Mouse (Mus musculus) kidney, embryonic 15.5 days (tissue): ENCODE measurements around the gene Fam129b. TPM values are rescaled to one million over a fixed set of nuclear protein-coding genes. Genes with fewer than 3 reads are reported as not detected.

Source experiments
- ATAC-seq: fragments of 200-750 bp; cut with Nextera tagmentation; replicated peaks from 2 replicates; pipeline ENCODE4 v1.8.0; 2017; ENCODE audit warnings: moderate TSS enrichment; ENCODE audit not compliant: low FRiP score
- H3K27ac ChIP-seq: fragments of 300-500 bp; sonication (generic); 2 replicates; pipeline ENCODE4 v1.5.1; 2015; ENCODE audit warnings: mild to moderate bottlenecking, inconsistent platforms
- H3K27me3 ChIP-seq: fragments of 300-500 bp; sonication (generic); 2 replicates; pipeline ENCODE4 v1.6.1; 2015; ENCODE audit warnings: inconsistent platforms
- H3K36me3 ChIP-seq: fragments of 300-500 bp; sonication (generic); 2 replicates; pipeline ENCODE4 v1.6.1; 2015; ENCODE audit warnings: inconsistent platforms
- H3K4me1 ChIP-seq: fragments of 300-500 bp; sonication (generic); 2 replicates; pipeline ENCODE4 v1.6.1; 2015; ENCODE audit warnings: inconsistent platforms
- H3K4me2 ChIP-seq: fragments of 300-500 bp; sonication (generic); 2 replicates; pipeline ENCODE4 v1.6.1; 2015; ENCODE audit warnings: moderate library complexity, mild to moderate bottlenecking, inconsistent platforms
- H3K4me3 ChIP-seq: fragments of 300-500 bp; sonication (generic); replicated peaks from 2 replicates; pipeline ENCODE4 v1.5.1; 2015; ENCODE audit warnings: mild to moderate bottlenecking, inconsistent platforms
- H3K9ac ChIP-seq: fragments of 300-500 bp; sonication (generic); 2 replicates; pipeline ENCODE4 v1.6.1; 2015; ENCODE audit warnings: mild to moderate bottlenecking, inconsistent platforms
- H3K9me3 ChIP-seq: fragments of 300-500 bp; sonication (generic); replicated peaks from 2 replicates; pipeline ENCODE4 v1.6.1; 2016; ENCODE audit warnings: inconsistent platforms
- WGBS: fragments of 180-500 bp; shearing (Covaris S2); methylation state at CpG from one replicate; pipeline ENCODE4 v1.1.7; 2015; ENCODE audit warnings: mixed read lengths; 5-methylcytosine and 5-hydroxymethylcytosine counted together
- polyA plus RNA-seq: library from polyadenylated mRNA; unstranded; fragments of >200 nt; fragmentation: Nextera tagmentation; extraction: Ambion mirVana; gene quantifications from 2 replicates; pipeline ENCODE4 v1.2.1, GENCODE M21; 2015

Gene Fam129b
- polyA plus RNA-seq, 1 experiment from 2014 or later, result 47.7 TPM

DNA sequence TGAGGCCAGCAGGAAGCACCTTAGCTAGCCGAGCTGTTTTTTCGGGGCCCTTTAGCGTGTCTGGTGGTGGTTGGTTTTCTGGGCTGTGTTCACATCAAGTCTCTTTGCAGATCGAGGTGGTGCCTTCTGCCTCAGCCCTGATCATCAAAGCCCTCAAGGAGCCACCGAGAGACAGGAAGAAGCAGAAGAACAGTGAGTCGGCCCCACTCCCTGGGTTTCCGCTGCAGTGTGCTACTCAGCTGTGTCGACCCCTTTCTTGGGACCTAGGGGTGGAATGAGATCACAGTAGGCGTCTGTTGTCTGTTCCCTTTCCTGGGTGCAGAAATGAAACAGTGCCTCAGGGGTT lies 86.9 kb downstream of the Fam129b start:
- peaks cover 59% of the 10 kb centered on the region for H3K4me1 ChIP-seq
- H3K27ac ChIP-seq, result peak overlapping the region; percentile 91
- H3K4me2 ChIP-seq, result peak overlapping the region; percentile 68
- H3K9ac ChIP-seq, result peak overlapping the region; percentile 98
- H3K4me3 ChIP-seq, result peak overlapping the region; percentile 90
- no peaks in the 10 kb centered on the region for H3K27me3 ChIP-seq
- ATAC-seq, result no peak
- no peaks in the 10 kb centered on the region for H3K9me3 ChIP-seq
- WGBS, result 2% methylated on average over 9 of the region's 9 CpGs
- H3K36me3 ChIP-seq, result peaks cover 32% of the 10 kb centered on the region

GRCm38 (mm10) chr2:32963544-32963943 lies 87.6 kb downstream of the Fam129b start:
- peaks cover 27% of the 10 kb centered on the region for H3K36me3 ChIP-seq
- 63% methylated on average over 4 of the region's 4 CpGs for WGBS
- peak overlapping the region; percentile 98 for H3K9ac ChIP-seq
- H3K4me1 ChIP-seq, result peaks cover 61% of the 10 kb centered on the region
- H3K4me2 ChIP-seq, result peak overlapping the region; percentile 68
- no peaks in the 10 kb centered on the region for H3K9me3 ChIP-seq
- H3K27ac ChIP-seq, result peak overlapping the region; percentile 91
- no peak for ATAC-seq
- H3K4me3 ChIP-seq, result peak overlapping the region; percentile 90
- H3K27me3 ChIP-seq, result no peaks in the 10 kb centered on the region

DNA sequence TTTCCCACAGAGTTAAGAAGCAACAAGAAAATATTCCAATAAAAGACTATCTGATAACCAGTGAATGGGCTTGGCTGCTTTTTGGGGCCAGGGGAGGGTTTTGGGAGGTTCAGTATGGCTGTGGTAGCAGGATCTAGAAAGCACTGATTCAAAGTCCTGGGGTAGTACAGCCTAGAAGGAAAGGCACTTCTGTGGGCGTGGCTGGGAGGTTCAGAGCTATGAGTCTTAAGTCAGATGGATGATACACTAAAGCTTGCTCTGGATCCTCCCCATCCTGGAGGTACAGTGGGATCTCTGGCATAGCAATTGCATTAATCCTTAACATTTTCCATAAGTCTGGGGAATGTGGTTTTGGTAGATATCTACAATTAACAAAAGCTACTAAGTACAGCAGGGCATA lies 88.1 kb downstream of the Fam129b start:
- H3K4me2 ChIP-seq, result peak overlapping the region; percentile 68
- no peak for ATAC-seq
- peak overlapping the region; percentile 90 for H3K4me3 ChIP-seq
- peaks cover 61% of the 10 kb centered on the region for H3K4me1 ChIP-seq
- WGBS, result 73% methylated on average over 1 of the region's 1 CpGs
- H3K27ac ChIP-seq, result peak overlapping the region; percentile 46
- H3K27me3 ChIP-seq, result no peaks in the 10 kb centered on the region
- peaks cover 27% of the 10 kb centered on the region for H3K36me3 ChIP-seq
- H3K9ac ChIP-seq, result peak overlapping the region; percentile 98
- H3K9me3 ChIP-seq, result no peaks in the 10 kb centered on the region

GRCm38 (mm10) chr2:32964659-32965457 lies 88.9 kb downstream of the Fam129b start:
- Histone ChIP-seq H3K4me2 (peak overlapping the region; percentile 68), H3K9ac (no peak overlapping the region), H3K27ac (peak overlapping the region; percentile 46), H3K36me3 (peaks cover 27% of the 10 kb centered on the region), H3K4me1 (peaks cover 61% of the 10 kb centered on the region), H3K4me3 (peak overlapping the region; percentile 8; the same call in 1 of the 2 replicates), H3K9me3 (no peaks in the 10 kb centered on the region), H3K27me3 (no peaks in the 10 kb centered on the region)
- 34% methylated on average over 10 of the region's 10 CpGs for WGBS
- ATAC-seq, result no peak

GRCm38 (mm10) chr2:32965511-32966183 lies 89.7 kb downstream of the Fam129b start:
- Histone ChIP-seq H3K27me3 (no peaks in the 10 kb centered on the region), H3K9ac (0 out of 2 replicates have a peak overlapping the region, but pooled peaks have one; percentile 81), H3K4me2 (peak overlapping the region; percentile 90), H3K36me3 (peaks cover 27% of the 10 kb centered on the region), H3K4me3 (peak overlapping the region; percentile 56; the same call in 1 of the 2 replicates), H3K4me1 (peaks cover 53% of the 10 kb centered on the region), H3K27ac (peak overlapping the region; percentile 99; the same call in 1 of the 2 replicates), H3K9me3 (no peaks in the 10 kb centered on the region)
- ATAC-seq, result no peak
- 13% methylated on average over 7 of the region's 7 CpGs for WGBS

DNA sequence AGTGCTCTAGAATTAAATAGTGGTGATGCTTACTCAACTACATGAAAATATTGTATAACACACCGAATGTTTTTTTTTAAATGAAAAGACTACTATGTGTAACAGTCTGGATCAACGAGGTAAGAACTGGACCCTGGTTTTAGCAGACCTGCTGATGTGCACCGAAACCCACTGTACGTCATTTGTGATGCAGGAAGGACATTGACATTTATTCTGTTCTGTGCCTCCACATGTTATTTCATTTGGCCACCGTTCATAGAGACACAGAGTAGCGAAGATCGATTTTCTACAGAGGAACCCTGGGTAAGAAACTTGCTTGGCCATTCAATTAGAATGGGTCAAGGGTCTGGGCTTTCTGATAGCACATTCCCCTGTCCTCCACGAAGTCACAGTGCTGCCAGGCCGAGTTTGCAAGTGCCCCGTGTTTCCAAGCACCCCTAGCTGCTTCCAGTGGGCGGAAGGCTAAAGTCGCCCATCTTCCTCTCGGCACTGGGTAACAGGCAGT lies 90.3 kb downstream of the Fam129b start:
- H3K9ac ChIP-seq, result peak overlapping the region; percentile 81
- ATAC-seq, result no peak; the same call in 1 of the 2 replicates
- 7% methylated on average over 13 of the region's 13 CpGs for WGBS
- peak overlapping the region; percentile 56 for H3K4me3 ChIP-seq
- H3K36me3 ChIP-seq, result peaks cover 27% of the 10 kb centered on the region
- H3K9me3 ChIP-seq, result no peaks in the 10 kb centered on the region
- peak overlapping the region; percentile 99 for H3K27ac ChIP-seq
- peaks cover 48% of the 10 kb centered on the region for H3K4me1 ChIP-seq
- peak overlapping the region; percentile 90 for H3K4me2 ChIP-seq
- no peaks in the 10 kb centered on the region for H3K27me3 ChIP-seq

DNA sequence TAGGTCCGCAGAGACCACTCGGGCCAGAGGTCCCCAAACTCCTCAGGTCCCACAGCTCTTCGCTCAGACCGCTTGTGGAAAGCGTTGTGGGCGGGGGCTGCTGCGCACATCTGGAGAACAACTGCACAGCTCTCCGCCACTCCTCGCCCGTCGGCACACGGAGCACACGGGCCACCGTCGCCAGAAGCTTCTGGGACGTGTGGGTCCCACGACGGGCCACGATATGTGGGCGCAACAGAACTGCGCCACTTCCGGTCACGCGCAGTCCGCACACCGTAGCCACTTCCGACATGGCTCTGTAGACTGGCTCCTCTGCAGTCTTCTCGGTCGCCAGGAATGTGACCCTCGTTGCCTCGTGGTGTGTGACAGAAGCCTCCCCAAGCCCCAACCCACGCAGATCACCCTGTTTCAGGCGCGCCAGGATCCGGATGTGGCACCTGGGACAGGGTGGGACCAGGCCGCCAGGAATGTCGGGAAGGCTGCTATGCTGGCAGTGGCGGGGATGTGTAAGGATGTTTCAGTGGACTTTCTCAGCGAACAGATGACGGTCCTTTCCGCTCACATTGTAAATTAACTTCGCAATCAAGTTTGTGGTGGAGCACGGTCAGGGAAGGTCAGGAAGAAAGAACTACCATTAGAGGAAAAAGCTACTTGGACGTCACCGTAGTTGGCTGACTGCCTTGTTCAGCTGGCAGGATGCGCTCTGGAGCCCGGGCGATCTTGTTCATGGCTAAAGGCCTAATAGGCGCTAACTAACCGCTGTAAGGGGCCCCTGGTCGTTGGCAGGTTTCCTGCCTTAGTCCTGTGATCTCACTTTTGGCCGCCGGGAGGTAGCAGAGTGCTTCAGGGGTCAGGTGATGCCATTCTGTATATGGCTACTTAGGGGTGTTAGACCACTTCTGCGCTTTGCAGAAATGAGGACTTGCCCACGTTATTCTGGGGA lies 91.0 kb downstream of the Fam129b start:
- Histone ChIP-seq H3K27ac (peak overlapping the region; percentile 99), H3K36me3 (peaks cover 27% of the 10 kb centered on the region), H3K4me1 (peaks cover 48% of the 10 kb centered on the region), H3K4me2 (peak overlapping the region; percentile 90), H3K9ac (peak overlapping the region; percentile 81), H3K4me3 (peak overlapping the region; percentile 56), H3K27me3 (no peaks in the 10 kb centered on the region), H3K9me3 (no peaks in the 10 kb centered on the region)
- WGBS, result under 1% methylated on average over 55 of the region's 55 CpGs
- peak; percentile 86 for ATAC-seq

- Histone ChIP-seq H3K9ac (peak overlapping the region; percentile 81; the same call in 1 of the 2 replicates), H3K27ac (peak overlapping the region; percentile 99; the same call in 1 of the 2 replicates), H3K4me3 (peak overlapping the region; percentile 56), H3K9me3 (no peaks in the 10 kb centered on the region), H3K36me3 (peaks cover 28% of the 10 kb centered on the region), H3K27me3 (no peaks in the 10 kb centered on the region), H3K4me2 (peak overlapping the region; percentile 90), H3K4me1 (peaks cover 44% of the 10 kb centered on the region)
- WGBS, result 83% methylated on average over 9 of the region's 9 CpGs
- no peak for ATAC-seq
Measured at GRCm38 (mm10) chr2:32968024-32968614, 92.2 kb downstream of the Fam129b start.

DNA sequence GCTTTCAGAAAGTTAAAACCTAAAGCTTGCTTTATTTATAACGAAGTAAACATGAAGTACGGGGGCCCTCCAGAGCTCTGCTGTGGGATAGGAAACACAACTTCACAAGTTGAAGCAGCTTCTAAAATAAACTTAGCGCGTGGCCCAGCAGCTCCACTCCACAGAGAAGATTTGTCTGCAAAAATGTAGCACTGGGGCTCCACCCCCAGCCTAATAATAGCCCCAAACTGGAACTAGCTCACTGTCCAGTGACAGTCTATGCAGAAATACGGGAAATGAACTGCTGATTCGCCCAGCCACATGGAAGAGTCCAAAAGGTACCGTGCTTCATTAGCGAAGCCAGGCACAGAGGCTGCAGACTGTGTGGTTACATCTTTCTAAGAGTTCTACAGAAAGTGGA lies 93.4 kb downstream of the Fam129b start:
- peaks cover 32% of the 10 kb centered on the region for H3K4me1 ChIP-seq
- no peak overlapping the region for H3K9ac ChIP-seq
- no peak overlapping the region for H3K27ac ChIP-seq
- no peaks in the 10 kb centered on the region for H3K27me3 ChIP-seq
- H3K4me2 ChIP-seq, result no peak overlapping the region
- WGBS, result 84% methylated on average over 8 of the region's 8 CpGs
- H3K9me3 ChIP-seq, result no peaks in the 10 kb centered on the region
- H3K4me3 ChIP-seq, result no peak overlapping the region
- no peak for ATAC-seq
- H3K36me3 ChIP-seq, result peaks cover 28% of the 10 kb centered on the region

DNA sequence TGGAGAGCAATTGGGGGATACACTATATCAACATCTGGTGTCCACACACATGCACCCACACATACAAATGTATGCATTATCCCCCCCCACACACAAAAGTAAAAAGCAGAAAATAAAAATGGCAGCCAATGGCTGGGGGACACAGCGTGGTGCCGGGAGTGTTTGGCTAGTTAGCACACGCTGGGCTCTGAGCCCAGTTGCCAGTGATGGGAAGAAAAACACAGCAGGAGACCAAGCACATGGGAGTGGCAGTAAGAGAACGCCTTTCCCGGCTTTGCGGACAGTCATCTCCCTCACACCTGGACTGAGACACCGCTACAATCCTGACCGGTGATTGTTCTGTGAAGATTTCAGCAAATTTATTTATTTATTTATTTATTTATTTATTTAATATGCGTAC lies 95.3 kb downstream of the Fam129b start:
- Histone ChIP-seq H3K36me3 (peaks cover 38% of the 10 kb centered on the region), H3K9ac (no peak overlapping the region), H3K4me1 (peaks cover 16% of the 10 kb centered on the region), H3K9me3 (no peaks in the 10 kb centered on the region), H3K27ac (no peak overlapping the region), H3K4me2 (no peak overlapping the region), H3K4me3 (no peak overlapping the region), H3K27me3 (no peaks in the 10 kb centered on the region)
- no peak for ATAC-seq
- WGBS, result 54% methylated on average over 9 of the region's 9 CpGs

DNA sequence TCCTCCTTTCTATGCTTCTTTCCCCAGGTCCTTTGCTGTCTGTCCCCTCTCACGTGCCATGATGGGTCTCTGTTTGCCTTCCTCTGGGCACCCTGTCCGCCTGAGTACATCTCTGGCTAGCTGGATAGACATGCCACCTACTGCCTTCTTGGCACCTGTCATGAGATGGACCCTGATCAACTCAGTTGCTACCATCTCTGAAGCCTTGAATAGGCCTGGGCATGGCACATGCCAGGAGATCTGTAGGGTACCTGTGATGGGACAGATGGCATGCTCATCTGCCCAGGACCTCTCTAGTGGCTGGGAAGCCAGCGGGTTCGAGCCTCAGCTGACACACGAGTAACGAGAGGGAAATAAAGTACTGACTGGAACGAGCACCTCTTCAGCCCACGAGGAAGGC lies 98.3 kb downstream of the Fam129b start:
- H3K9me3 ChIP-seq, result no peaks in the 10 kb centered on the region
- ATAC-seq, result no peak
- H3K4me3 ChIP-seq, result no peak overlapping the region
- WGBS, result 87% methylated on average over 8 of the region's 8 CpGs
- H3K9ac ChIP-seq, result no peak overlapping the region
- no peak overlapping the region for H3K4me2 ChIP-seq
- H3K27me3 ChIP-seq, result no peaks in the 10 kb centered on the region
- H3K27ac ChIP-seq, result no peak overlapping the region
- no peaks in the 10 kb centered on the region for H3K4me1 ChIP-seq
- H3K36me3 ChIP-seq, result peaks cover 47% of the 10 kb centered on the region
